Mouse (Mus musculus): Measurements from ENCODE around the gene Dnah8.

Dnah8 gene

DNA sequence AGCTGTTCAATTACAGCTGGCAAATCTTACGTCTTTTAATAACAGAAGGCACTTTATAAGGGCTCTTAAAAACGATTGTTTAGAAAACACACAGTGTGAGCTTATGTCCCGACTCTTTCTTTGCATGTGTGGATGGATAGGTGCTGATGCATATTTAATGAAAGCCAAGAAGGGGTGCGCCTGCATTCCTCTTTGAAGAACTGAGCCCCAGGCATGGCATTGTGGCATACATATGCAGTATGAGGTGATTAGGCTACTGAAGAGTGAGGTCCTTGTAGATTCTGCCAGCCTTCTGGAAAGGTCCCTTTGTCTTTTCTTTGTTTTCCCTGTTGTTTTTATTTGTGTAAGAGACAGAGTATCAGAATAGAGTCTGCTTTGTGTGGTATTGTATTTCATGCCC, 48.4 kb downstream of the Dnah8 start:
- DNase-seq = no peak

DNA sequence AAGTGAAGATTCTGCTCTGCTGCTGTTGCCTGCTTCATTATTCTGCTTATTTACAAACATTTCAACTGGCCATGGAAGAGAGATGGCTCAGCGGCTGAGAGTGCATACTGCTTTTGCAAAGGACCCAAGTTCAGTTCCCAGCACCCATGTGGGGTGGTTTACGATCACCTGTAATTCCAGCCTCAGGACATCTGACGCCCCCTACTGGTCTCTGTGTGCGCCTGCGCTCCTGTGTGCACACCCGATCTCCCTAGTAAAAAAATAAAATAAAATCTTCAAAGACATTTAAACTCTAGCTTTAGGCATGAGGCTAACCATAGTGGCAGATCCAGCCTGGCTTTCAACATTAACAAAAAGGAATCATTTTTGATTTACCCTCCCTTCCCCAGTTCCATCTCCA, 48.9 kb downstream of the Dnah8 start:
- no peak for DNase-seq

DNA sequence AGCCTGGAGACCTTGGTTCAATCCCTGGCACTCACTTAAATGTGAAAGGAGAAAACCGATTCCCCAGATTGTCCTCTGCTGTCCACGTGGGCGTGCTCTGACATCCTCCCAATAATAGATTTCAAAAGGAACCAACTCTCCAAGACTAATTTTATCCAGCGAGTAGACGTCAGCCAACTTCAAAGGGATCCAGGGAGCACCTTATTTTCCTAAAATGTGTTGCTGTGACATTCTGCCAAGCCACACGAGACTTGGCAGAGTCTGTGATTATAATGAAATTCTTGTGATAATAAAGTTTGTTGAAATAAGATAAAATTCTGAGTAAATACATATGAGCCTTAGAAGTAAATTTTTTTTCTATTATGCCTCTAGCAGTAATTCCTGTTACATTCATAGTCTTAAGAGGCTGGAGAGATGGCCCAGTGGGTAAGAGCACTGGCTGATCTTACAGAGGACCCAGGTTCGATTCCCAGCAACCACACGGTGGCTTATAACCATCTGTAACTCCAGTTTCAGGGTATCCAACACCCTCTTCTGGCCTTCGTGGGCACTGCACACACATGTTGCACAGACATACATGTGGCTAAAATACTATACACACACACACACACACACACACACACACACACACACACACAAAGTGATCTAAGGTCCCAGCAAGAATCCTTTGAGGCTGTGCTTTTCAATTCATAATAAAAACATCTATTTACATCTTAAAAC, 51.0 kb downstream of the Dnah8 start:
- no peak for DNase-seq

DNA sequence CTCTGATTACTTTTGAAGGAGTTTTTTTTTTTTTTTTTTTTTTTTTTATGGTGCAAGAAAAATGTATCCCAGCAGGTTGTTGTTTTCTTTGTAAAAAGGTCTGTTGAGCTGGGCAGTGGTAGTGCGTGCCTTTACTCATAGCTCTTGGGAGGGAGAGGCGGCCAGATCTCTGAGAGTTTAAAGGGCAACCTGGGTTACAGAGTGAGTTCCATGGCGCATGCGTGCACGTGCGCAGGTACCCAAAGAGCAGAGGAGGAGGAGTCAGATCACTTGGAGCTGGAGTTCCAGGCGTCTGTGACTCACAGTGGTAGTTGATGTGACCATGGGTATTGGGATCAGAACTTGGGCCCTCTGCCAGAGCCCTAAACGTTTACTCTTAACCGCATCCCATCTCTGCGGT, 54.4 kb downstream of the Dnah8 start:
- DNase-seq = no peak

GRCm38 (mm10) chr17:30679612-30680011, 55.5 kb downstream of the Dnah8 start:
- DNase-seq = no peak

- peak; percentile 13 to 18 for DNase-seq
These were observed 57.5 kb downstream of the Dnah8 start for GRCm38 (mm10) chr17:30681604-30682003.

DNA sequence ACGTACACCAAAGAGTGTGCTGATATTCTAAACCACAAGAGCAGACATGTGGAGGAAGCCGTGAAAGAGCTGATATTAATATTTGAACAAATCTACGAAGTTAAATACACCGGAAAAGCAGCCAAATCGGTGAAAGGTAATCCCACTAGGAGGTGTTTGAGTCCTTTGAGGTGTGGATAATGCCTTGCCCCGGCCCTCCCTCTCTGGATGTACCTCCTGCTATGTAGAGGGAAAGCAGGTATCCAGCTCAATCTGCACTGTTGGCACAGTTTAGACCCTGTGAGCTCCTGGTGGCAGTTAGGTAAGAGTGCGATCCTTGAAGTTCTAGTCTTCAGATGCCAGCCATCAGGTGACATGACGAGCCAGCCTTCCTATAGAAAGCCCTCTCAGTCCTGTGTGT, 66.0 kb downstream of the Dnah8 start:
- peak; percentile 25 to 31 for DNase-seq

GRCm38 (mm10) chr17:30691481-30691880, 67.3 kb downstream of the Dnah8 start:
- no peak for DNase-seq

- no peak for DNase-seq
These were observed 70.1 kb downstream of the Dnah8 start for GRCm38 (mm10) chr17:30694281-30694680.

- DNase-seq = no peak
These were observed 90.6 kb downstream of the Dnah8 start for GRCm38 (mm10) chr17:30714732-30715131.

GRCm38 (mm10) chr17:30718197-30718596, 94.0 kb downstream of the Dnah8 start:
- DNase-seq = no peak

GRCm38 (mm10) chr17:30719031-30719430, 94.9 kb downstream of the Dnah8 start:
- no peak for DNase-seq

- no peak for DNase-seq
These were observed 103.6 kb downstream of the Dnah8 start for GRCm38 (mm10) chr17:30727788-30728187.

GRCm38 (mm10) chr17:30732736-30733135, 108.6 kb downstream of the Dnah8 start:
- DNase-seq = no peak

DNA sequence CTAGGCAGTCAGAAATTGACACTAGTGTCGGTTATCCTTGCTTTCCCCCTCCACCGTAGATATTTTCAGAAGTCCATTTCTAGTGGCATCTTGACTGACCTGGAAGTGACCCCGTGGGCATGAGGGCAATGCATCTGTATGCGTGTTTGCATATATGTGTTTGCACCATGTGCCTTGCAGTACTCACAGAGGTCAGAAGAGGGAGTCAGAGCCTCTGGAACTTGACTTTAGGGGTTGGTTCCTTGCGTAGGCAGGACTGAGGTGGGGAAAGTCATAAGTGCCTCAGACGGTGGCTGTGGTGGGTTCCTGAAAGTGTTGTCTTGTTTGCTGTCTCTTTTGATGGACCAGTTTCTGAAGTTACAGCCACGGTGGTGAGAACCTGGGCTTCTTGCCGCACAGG, 110.6 kb downstream of the Dnah8 start:
- no peak for DNase-seq

GRCm38 (mm10) chr17:30735454-30735853, 111.3 kb downstream of the Dnah8 start:
- DNase-seq = no peak

DNA sequence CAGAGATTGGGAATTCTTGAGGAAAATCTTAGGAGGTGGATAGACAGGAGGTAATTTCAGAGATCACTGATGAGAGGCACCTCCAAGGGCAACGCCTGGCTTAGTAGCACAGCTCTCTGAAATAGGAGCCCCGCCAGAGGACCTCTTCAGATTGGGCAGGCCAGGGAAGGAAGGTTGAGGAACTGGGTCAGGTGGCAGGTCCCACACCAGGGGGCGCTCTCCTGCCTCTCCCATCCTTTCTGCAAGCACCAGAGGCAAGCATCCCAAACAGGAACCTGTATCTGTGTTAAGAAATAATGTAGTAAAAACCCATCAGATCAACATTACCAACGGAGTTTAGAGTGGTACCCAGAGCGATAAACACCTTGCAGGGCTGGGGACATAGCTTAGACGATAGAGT, 113.6 kb downstream of the Dnah8 start:
- DNase-seq = peak; percentile 61 to 67

- DNase-seq = no peak
These were observed 115.6 kb downstream of the Dnah8 start for GRCm38 (mm10) chr17:30739769-30740168.

- no peak for DNase-seq
These were observed 119.8 kb downstream of the Dnah8 start for GRCm38 (mm10) chr17:30743947-30744346.

GRCm38 (mm10) chr17:30746056-30747024, 122.2 kb downstream of the Dnah8 start:
- peak; percentile 58 to 64 for DNase-seq

- no peak for DNase-seq
These were observed 125.2 kb downstream of the Dnah8 start for GRCm38 (mm10) chr17:30749391-30749790.

DNA sequence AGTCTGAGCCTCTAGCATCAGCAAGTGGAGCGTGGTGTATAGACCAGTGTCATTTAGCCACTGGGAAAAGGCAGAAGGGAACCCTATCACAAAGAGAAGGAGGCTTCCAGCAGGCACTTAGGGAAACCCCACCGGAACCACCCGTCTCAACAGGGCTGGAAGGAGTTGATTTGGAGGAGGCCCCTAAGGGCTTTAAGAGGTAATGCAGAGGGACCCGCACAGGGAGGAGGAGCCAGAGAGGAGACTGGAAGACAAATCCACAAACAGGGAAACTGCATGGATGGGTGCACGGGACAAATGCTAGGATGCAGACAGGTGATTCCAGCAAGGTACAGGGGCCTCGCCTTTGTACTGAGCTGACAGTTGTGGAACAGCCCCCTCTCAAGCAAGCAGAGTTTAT, 126.1 kb downstream of the Dnah8 start:
- no peak for DNase-seq

GRCm38 (mm10) chr17:30752370-30752818, 128.2 kb downstream of the Dnah8 start:
- DNase-seq = peak; percentile 41 to 55

DNA sequence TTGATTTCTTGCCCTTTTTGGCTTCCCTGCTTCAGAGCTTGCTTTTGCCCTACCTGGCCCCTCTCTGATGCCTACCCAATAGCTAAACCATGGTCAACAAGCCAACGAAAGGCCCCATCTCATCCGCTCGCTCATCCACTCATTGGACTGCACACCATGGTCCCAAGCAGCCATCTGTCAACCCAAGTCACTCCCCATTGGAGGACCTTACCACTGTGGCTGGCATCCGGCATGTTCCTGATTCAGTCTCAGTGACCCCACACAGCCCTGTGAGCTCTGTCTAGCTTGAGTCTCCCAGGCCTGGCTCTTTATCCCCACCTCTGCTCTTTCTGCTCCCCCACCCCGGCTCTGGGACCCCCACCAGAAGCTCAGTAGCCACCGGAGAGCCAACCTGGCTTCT, 129.0 kb downstream of the Dnah8 start:
- DNase-seq = no peak

Data from cerebellum, postnatal 36 days (tissue).